Mouse (Mus musculus) ovary, adult 18-20 months (tissue): Measurements from ENCODE around the gene Mink1.
A peak's percentile ranks its signal among the peaks of the same experiment; 100 is the strongest.
"Not testable (repeated sequence)": the region's sequence is repeated elsewhere in the genome, so short reads cannot be mapped to it uniquely, and the experiment has no call there.

Experiments used
- DNase-seq: peaks from one replicate; pipeline ENCODE4 v3.0.0; 2022; ENCODE audit warnings: low spot score, mixed read lengths

The Mink1 gene

DNA sequence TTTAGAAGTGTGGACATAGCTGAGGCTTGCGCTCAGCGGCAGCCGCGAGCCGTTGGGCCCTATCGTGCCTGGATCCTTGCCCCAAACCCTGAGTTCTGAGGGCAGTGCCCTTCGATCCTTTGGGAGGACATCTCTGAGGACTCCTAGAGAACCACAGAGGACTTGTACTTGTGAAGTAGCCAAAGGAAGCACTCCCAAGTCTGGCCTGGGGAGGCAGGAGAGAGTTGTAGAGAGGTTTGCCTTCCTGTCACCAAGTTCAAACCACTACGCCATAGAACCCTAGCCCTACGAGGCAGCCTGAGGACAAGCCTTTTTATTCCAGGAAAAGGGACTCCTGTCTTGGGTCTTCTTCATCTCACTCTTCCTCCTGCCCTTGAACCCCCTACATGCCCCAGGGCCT, 5.1 kb upstream of the Mink1 start:
- no peak for DNase-seq

DNA sequence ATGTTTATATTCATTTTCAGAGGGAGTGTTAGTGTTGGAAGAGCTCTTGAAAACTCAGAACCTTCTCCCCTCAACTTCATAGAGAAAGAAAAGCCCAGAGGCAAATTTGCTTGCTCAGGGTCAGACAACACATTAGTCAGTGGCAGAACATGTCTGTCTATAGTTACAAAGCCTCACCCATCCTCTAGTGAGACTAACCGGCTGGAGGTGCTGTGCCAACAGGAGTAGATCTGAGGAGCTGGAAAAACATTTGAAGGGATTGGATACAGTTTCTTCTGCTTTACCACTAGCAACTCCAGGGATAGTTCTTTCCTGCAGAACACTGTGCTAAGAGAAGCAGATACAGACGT, 769 bp upstream of the Mink1 start:
- DNase-seq, result no peak

DNA sequence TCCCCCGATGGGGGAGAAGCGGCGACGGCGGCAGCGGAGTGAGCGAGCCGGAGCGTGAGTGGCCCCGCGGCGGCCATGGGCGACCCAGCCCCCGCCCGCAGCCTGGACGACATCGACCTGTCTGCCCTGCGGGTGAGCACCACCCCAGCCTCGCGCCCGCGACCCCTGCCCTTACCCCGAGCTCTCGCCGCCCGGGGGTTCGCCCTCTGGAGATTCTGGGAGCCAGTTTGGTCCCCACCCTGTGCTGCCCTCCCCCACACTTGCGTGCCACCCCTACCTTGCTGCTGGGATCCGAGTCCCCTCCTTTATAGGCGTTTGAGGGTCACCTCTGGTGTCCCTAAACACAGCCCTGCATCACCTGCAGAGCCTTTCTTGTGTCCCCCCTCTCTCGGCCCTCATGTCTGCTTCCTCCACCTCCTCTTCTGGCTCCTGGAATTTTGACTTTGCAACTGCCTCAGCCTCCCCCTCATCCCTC, 351 bp downstream of the Mink1 start:
- DNase-seq, result peak; percentile 7

DNA sequence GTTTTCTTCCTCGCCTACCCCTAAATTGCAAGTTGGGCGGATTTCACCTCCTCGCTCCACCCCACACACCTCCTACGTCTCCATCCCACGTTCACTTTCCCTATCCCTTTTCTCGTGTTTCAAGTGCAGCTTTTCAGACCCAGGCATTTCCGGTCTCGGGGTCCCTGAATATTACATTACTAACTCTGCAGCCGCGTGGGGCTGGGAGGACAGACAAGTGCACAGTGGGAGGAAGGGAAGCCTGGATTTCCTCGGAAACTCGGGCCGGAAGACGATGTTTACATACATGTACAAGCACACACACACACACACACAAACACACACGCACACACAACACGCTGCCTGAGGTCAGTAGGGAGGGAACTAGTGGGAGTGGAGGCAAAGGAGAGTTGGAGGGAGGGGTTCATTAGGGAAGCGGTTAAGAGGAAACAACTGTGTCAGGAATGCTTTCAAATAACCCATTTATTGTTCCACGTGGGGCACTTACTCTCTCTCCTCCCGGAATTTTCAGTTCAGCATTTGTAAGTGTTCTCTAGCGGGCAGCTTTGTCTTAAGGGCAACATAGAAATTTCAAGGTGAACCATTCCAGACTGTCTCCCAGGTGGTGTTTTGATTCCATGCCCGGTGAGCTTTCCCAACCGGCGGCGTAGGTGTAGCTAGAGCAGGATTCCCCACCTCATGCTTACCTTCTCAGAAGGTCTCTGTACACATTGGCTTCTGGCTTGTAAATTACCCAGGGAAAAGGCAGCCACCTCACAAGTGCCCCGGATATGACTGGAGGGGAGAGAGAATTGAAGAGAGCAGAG, 992 bp downstream of the Mink1 start:
- DNase-seq, result no peak

DNA sequence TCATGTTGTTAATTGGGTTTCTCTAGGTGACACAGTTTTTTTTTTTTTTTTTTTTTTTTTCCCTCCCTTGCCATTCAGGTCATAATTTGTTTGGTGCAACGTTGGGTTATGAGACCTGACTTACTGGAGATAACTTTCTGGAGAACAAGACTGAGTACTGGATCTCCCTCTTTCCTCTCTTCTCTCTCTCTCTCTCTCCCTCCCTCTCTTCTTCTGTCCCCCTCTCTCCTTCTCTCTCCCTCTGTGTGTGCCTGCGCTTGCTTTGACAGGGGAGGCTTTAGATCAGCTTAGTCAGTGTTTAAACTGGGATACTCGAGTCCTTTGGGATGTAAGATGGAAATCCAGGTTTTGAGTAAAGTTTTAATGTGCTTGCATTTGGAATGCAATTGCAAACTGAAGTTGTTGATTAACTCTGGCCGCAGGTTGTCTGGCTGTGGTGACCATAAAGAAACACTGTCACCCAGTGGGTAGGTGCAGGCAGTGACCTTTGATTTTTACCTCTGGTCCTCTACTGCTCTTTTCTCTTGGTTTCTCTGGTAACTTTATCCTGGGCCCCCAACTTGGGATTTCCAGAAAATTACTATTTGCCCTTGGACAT, 1.7 kb downstream of the Mink1 start:
- DNase-seq, result no peak

DNA sequence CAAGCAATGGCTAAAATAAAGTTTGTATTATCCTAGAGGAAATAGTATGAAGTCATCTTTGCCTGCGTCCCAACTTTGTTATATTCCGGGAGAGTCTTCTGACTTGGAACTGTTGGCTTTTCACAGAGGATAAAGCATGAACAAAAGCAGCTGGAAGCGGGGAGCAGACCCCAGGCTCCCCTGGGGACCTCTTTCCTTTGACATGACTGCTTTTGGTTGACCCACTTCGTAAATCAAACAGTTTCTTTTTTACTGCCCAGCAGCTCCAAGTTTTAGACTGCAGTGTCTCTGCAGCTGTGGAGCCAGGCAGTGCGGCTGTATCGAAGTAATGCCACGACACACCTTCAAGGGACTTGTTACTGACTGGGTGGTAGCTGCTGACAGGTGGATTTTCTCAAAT, 3.9 kb downstream of the Mink1 start:
- no peak for DNase-seq

DNA sequence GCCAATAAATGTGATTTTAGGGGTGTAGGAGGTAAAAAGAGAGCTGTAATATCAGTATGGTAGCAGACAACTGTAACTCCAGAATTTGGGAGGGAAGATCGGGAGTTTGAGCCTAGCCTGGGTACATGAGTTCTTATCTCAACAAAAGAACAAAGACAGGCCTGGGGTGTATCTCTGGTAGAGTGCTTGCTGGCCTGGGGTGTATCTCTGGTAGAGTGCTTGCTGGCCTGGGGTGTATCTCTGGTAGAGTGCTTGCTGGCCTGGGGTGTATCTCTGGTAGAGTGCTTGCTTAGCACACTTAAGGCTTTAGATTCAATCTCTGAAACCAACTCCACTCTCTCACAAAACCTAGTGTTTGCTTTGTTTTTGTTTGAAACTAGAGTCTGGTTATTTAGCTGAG, 7.9 kb downstream of the Mink1 start:
- not testable (repeated sequence) for DNase-seq

DNA sequence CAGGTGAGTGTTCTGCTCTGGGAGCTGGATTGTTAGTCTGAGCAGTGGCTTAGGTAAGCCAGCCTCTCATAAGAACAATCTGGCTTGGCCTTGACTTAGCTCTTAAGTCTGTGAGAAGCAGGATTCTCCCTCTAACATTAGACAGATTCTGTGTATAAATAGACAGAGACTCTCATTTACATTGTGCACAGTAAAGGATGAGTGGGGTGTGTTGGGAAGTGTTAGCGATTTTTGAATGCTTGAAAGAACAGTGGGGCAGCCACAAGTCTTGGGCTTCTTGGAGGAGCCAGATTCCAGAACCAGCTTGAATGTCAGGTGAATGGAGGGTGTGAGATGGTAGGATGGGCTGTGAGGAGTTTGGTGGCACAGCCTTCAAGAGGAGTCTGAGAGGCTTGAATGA, 9.0 kb downstream of the Mink1 start:
- no peak for DNase-seq

DNA sequence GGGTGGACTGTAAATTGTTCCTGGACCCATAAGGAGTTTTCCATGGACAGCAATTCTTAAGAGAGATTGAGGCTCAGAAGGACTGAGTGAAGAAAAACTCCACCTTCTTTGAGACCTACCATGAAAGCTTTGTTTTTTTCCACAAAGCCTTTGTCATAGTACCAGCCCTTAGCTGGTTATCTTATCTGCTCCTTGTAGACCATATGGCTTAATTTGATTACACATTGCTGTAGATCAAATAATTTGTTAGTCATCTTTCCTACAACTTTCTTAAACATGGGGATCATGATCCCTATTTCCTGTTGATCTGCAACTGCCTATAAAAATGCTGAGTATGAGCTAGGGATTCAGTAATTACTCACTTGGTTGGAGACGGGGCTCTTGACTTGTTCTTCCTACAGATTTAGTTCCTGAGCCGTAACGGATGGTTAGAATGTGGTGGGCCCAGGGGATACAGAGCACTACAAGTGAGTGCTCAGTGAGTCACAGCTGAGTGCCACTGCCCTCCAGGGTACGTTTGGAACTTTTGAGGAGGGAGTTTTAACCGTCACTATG, 9.7 kb downstream of the Mink1 start:
- DNase-seq, result no peak

DNA sequence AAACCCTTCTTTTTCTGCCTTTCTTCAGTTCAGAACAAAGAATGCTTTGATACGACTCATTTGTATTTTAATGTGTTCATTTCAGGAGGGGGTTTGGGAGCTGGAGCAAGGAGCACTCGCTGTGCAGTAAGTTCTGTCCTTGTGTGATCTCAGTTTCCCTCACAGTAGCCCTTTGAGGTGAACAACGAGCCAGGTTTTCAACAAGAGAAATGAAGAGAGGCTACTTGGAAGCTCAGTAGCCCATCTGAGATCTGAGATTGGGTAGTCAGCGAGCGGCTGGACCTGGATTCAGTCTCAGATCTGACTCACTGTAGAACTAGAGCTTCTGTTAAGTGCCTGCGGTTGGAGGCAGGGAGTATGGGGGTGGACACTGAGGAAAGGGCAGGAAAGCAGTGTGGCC, 11.2 kb downstream of the Mink1 start:
- no peak for DNase-seq

DNA sequence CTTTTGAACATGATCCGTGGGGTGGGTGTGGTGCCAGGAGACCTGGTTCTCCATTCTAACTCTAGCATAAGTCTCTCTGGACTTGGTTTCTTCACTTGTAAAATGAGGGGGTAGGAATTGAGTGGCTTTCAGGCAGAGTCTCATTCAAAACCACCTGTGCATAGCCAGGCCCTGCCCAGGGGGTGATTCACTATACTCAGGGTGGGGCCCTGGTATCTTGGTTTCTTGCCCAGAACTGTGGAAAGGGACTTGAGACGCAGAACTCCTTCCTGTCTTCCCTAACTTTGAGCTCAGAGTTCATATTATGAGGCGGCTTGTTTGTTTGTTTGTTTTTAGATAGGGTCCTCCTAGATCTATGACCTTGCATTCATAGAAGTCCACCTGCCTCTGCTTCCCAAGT, 14.5 kb downstream of the Mink1 start:
- DNase-seq, result no peak

DNA sequence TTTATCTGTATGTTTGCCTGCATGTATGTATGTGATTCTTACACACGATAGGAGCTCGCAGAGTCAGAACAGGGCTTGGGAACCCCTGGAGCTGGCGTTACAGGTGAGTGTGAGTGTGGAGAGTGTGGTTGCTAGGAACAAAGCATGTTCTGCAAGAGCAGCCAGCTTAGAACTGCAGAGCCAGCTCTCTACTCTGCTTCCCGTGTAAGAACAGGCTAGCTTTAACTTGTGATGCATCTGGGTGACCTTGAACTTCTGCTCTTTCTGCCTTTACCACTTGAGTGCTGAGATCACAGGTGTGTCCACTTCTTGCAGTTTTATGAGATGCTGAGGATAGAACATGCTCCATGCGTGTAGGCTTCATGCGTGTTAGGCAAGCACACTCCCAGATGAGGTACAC, 16.3 kb downstream of the Mink1 start:
- DNase-seq, result no peak

DNA sequence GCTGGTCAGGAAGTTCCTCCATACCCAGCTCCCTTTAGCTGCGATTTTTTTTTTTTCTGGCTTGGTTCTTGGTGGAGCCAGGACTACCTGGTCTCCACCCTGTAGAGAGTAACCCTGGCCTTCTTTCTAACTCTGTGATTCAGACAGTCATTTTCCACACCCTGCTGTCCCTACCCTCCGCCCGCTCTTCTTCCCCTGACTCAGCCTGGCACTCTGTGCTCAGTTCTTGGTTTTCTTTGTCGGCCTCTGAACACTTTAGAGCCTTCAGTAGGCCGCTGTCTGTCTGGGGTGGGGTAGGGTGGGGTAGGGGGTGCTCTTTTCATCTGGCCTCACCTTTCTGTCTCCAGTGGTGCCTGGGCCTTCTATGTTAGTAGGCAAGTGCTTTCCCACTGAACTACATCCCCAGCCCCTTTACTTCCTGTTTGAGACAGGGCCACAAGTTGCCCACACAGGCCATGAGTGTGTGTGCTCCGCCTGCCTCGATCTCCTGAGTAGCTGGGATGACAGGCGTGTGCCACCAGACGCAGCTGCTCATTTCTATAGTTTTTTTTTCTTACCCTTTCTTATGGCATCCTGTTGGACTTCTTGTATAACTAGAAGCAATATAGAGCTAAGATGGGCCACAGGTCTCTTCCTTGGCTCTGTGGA, 17.2 kb downstream of the Mink1 start:
- DNase-seq, result no peak

DNA sequence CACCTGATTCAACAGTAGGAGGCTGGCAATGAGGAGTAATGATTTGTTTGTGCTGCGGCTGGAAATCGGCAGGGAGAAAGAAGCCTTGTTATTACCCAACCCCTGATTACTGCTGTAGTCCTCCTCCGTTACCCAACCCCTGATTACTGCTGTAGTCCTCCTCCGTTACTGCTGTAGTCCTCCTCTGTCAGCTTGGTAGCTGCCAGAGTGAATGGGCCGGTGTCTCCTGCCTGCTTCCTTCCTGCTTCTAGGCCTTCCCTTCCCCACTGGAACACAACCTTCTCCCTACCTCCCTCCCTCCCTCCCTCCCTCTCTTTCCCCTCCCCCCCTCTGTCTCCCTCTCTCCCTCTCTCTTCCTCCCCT, 17.7 kb downstream of the Mink1 start:
- DNase-seq, result no peak

DNA sequence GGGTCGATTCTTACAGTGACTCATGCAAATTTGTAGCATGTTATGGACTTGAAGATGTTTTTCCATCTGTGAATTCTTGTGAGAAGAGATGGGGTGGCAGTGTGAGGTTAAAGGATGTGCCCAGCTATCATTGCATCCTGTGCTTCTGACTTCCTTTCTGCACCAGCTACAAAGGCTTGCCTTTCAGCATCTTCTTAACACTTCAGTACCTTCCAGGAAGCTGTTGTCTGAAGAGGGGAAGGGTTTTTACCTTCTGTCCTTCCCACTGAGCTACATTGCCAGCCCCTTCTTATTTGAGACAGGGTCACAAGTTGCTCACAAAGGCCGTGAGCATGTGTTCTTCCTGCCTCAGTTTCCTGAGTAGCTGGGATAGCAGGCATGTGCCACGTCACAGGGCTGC, 18.2 kb downstream of the Mink1 start:
- no peak for DNase-seq

DNA sequence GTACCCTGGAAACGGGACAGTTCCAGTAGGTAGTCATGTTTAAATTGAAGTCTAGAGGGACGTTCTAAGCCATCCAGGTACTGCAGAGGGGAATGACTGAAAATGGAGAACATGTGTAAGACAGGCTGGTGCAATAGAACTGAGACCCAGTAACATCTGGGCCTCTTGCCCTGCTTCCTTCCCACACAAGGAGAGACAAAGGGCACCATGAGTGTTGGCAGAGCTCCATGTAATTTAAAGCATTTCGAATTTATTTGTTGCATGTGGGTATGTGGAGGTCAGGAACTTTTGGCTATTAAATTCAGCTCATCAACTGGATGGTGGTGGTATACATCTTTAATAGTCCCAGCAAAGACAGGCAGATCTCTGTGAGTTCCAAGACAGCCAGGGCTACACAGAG, 19.5 kb downstream of the Mink1 start:
- DNase-seq, result no peak

DNA sequence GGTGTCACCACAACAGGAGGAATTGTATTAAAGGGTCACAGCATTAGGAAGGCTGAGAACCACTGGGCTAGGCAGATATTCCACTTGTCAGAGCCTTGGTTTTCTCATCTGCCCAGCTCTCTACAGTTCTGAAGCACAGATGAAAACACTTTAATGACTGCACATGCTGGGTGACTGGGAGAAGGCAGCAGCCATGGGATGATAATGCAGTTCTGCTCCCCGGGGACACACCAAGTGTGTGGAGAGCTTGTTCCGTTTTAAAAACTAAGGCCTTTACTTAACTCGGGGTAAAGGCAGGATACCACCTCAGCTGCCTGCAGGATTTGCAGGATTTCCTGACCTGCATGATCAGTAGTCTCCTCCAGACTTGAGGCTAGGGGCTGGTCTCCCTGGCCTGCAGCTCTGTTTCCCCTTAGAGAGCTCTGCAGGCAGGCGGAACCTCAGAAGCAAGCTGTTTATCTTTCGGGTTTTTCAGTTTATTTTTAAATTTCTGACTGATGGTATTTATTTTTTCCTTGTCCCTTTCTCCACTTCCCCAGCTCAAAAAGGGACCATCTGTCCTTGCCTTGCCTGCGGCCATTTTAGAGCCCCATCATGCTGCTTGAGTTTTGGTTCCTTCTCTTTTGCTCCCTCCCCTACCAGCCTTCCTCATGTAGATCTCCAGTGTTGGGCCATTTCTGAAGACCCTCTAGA, 20.5 kb downstream of the Mink1 start:
- no peak for DNase-seq

DNA sequence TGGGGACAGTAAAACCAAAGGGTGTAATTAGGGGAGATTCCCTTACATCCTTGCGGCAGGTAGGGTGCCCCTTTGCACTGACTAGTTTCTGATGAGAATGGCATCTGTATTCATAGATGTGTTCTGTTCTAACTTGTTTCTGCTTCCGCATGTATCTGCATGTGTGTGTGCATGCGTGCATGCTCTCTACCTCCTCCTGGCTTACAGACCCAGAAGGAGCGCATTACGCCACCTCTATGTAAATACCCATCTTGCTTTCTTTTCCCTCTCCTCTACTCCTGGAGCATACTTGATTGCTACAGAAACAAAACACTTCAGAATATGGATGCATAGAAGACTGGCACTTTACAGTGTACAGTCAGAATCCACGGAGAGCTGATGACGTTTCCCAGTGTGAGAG, 21.1 kb downstream of the Mink1 start:
- DNase-seq, result no peak

DNA sequence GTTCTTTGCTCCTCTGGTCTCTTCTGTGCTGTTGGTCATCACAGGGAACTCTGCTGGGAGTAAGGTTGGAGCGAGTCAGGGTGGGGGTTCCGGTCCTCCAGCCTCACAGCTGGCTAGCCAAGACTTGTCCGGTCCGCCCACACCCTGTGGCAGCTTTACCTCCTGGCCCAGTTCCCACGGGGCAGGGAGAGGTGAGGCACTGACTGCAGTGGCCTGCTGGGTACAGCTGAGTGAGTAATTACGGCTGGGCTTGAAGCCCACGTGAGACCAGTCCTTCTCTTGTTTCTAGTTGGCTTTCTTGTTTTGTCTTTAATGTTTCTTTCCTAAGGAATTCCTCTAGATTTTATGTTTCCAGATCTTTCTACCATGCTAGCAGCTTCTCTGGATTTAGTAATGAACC, 22.8 kb downstream of the Mink1 start:
- DNase-seq, result peak; percentile 33

DNA sequence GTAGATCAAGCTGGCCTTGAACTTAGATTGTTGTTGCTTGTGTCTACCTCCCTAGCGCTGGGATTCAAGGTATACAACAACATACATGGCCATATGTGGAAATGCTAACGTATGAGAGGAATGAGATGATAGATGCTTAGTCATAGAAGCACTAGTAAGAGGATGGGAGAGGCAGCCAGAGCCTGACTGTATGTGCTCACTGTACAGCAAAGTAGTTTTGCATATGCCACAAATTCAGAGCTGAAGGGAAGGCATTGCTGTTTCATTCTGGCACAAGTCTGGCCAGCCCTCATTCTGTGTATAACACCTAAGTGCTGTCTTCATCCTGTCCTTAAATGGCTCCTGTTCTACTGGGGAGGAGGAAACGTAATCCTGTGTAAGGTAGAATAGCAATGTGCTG, 23.6 kb downstream of the Mink1 start:
- no peak for DNase-seq

DNA sequence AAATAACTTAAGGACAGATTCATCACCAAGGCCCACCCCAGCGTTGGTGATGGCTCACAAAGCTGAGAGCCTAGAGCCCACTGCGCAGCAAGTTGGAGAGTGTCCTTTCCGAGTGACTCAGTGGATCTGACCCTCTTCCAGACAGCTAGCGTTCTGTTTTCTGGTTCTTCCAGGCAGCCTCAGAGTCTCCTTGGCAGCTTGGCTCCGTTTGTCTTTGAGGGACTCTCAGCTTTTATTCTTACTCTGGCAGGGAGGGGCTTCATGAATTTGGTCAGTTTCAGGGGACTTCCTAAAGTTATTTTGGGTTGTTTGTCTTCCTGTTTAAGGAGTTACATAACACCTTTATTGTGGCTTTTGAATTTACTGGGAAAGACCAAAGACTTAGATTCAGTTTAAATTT, 24.3 kb downstream of the Mink1 start:
- no peak for DNase-seq

DNA sequence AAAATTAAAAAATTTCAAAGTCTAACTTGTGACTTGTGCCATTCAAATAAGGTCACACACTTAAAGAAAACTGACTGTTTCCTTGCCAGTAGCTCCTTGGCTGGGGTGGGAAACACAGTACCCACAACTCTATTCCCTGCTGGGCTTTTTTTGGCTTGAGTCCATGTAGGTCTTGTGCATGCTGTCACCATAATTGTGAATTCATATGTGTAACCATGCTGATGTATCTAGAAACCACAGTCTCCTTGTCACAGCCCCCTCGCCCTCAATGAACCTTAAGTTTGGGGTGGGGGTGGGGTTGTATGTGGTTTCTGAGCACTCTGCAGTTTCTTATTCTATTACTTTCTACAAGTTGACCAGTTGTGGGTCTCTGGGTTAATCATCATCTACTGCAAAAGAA, 29.1 kb downstream of the Mink1 start:
- DNase-seq, result no peak
